Mouse (Mus musculus) skeletal muscle tissue, postnatal 0 days (tissue): ENCODE results near the gene Slc4a4. TPM values are rescaled to one million over a fixed set of nuclear protein-coding genes. Genes with fewer than 3 reads are reported as not detected.

Experiments
- polyA plus RNA-seq: library from polyadenylated mRNA; unstranded; fragments of >200 nt; fragmentation: Nextera tagmentation; extraction: Ambion mirVana; gene quantifications from 2 replicates; pipeline ENCODE4 v1.2.1, GENCODE M21; 2015

The Slc4a4 gene
- 3.8 and 4.5 TPM in 2 replicates for polyA plus RNA-seq

DNA sequence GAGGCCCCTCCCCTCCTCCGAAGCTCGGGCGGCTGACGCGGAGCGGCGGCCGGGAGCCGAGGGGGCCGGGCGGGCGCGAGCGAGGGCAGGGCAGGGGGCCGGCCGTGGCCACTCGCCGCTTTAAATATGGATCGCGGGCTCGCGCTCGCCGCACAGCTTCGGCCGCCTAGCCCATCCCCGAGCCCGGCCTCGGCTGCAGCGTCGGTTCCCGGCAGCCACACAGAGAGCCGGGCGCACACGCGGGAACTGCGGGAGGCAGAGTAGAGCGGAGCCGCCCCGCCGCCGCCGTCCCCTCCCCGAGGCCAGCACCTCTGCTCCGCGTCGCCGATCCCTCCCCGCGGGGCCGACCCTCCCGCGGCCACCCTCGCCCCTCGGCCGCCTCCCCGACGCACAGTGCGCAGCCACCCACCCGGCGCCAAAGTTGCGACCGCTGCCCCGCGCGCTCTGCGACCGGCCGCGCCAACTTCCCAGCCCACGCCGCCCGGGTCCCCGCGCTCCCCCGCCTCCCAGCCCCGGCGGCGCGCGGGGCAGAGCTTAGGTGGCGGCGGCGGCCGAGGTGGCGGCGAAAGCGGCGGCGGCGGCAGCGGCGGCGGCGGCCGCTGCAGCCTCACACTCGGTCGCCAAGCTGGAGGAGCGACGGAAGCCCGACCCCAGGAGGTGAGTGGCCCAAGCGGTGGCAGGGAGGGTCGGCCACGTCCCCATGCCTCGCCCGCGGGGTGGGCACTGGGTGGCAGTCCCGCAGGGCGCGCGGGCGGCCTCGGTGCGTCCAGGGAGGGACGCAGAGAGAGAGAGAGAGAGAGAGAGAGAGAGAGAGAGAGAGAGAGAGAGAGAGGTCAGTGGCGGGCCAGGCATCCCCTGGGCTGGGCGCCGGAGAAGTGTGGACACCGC is at the start of gene Slc4a4:
TSS of gene Slc4a4 (plus strand) at position 151 of the 888 bp plus-strand sequence.

Other genes starting within 250 kb of the Slc4a4 start
- gene Grsf1, start 210.6 kb upstream of the Slc4a4 start, polyA plus RNA-seq, result 63.1 and 64.0 TPM in 2 replicates
- gene Mob1b, start 166.0 kb upstream of the Slc4a4 start, polyA plus RNA-seq, result 9.4 and 11.3 TPM in 2 replicates
- 9.2 and 12.0 TPM in 2 replicates for gene Dck, start 121.8 kb upstream of the Slc4a4 start, polyA plus RNA-seq